Mouse (Mus musculus) cerebellum, postnatal 4 days (tissue): Measurements from ENCODE around the gene Narf.

ENCODE experiments used
- DNase-seq, 2 experiments: peaks; one replicate each; pipeline ENCODE4 v3.0.0; 2022; ENCODE audit warnings: low spot score in 2 of 2, mixed read lengths in 1 of 2

Gene Narf

GRCm38 (mm10) chr11:121235475-121236238 is 1.4 kb upstream of the Narf start:
- DNase-seq = peak in 1 of 2 experiments; percentile 32

GRCm38 (mm10) chr11:121237345-121238128 is 484 bp downstream of the Narf start:
- DNase-seq = no peak

- no peak for DNase-seq
Measured at GRCm38 (mm10) chr11:121239669-121240068, 2.6 kb downstream of the Narf start.

- DNase-seq = no peak
Measured at GRCm38 (mm10) chr11:121250196-121250595, 13.1 kb downstream of the Narf start.

- DNase-seq = peak; percentile 88 to 96
Measured at GRCm38 (mm10) chr11:121259160-121260100, 22.4 kb downstream of the Narf start, which contains the start of gene Foxk2. Foxk2 (plus strand) TSS chr11:121259990.

GRCm38 (mm10) chr11:121260211-121260906 is 23.3 kb downstream of the Narf start:
- peak in 1 of 2 experiments; percentile 38 for DNase-seq

- no peak for DNase-seq
Measured at GRCm38 (mm10) chr11:121261074-121261473, 24.0 kb downstream of the Narf start.

GRCm38 (mm10) chr11:121277516-121277915 is 40.5 kb downstream of the Narf start:
- DNase-seq = no peak

- no peak for DNase-seq
Measured at GRCm38 (mm10) chr11:121278011-121278410, 41.0 kb downstream of the Narf start.

GRCm38 (mm10) chr11:121282911-121283310 is 45.9 kb downstream of the Narf start:
- no peak for DNase-seq

GRCm38 (mm10) chr11:121289859-121290258 is 52.8 kb downstream of the Narf start:
- DNase-seq = no peak

- no peak for DNase-seq
Measured at GRCm38 (mm10) chr11:121294771-121295170, 57.7 kb downstream of the Narf start.

- DNase-seq = no peak
Measured at GRCm38 (mm10) chr11:121298493-121298892, 61.4 kb downstream of the Narf start.

GRCm38 (mm10) chr11:121300265-121300664 is 63.2 kb downstream of the Narf start:
- no peak for DNase-seq

GRCm38 (mm10) chr11:121305371-121305770 is 68.3 kb downstream of the Narf start:
- DNase-seq = no peak
